Mouse (Mus musculus): ENCODE measurements around the gene Gm8094. TPM values are rescaled to one million over a fixed set of nuclear protein-coding genes. Genes with fewer than 3 reads are reported as not detected.

The Gm8094 gene
- not detected for total RNA-seq (2023)

DNA sequence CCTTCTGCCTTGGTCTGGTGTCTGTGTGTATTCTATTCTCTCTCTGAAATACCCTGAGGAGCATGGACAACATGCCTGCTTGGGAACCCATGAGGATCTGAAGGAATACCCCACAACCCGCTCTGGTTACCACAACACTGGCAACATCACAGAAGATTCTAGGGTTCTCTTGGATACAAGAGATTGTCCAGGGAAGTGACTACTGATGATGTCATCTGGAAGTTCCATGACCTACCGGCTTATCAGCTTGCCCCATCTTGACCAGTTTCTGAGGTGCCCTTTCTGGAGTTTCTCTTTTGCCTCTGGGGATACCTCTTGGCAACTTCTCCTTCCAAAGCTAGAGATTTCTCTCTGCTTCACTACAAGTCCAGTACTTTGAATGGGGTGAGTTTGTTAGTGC, at the start of gene Gm8094:
Gene Gm8094, minus strand, starts transcription at position 101 of the 400 bp plus-strand sequence.

DNA sequence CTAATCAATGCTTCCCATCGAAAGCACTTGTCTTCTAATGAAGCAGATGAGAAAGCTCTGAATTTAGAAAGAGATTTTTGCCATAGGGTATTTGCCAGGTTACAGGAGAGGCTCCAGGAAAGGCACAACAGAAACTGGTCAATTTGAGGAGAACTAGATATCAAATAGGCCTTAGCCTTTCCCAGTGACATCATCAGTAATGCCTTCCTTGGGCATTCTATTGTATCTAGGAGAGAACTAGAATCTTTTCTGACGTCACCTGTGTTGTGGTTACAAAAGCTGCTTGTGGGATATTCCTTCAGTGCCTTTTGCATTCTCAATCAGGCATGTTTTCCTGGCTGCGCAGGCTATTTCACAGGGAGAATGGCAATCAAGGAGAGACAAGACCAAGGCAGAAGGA, 23.9 kb upstream of the Gm8094 start, which contains the start of gene Gm8104:
Gene Gm8104, plus strand, starts transcription at position 301 of the 400 bp plus-strand sequence.

Other genes with a start within 250 kb of the Gm8094 start
- gene Gm21977, start 223.2 kb downstream of the Gm8094 start, total RNA-seq (2023): not detected
- gene Gm8082, start 83.0 kb downstream of the Gm8094 start, total RNA-seq (2023): not detected
- not detected for gene Gm10376, start 61.0 kb downstream of the Gm8094 start, total RNA-seq (2023)
- gene Gm8104, start 24.0 kb upstream of the Gm8094 start, total RNA-seq (2023): not detected
- gene Gm7233, start 103.2 kb upstream of the Gm8094 start, total RNA-seq (2023): not detected
- not detected for gene Gm8122, start 158.7 kb upstream of the Gm8094 start, total RNA-seq (2023)
- gene Gm8126, start 182.0 kb upstream of the Gm8094 start, total RNA-seq (2023): not detected
- gene Gm9732, start 198.4 kb upstream of the Gm8094 start, total RNA-seq (2023): not detected
- gene Gm8127, start 217.2 kb upstream of the Gm8094 start, total RNA-seq (2023): not detected

Measured in B cell, adult 67 days (primary cell).